Mouse (Mus musculus) skeletal muscle tissue, postnatal 0 days (tissue): Measurements from ENCODE around the gene March5. TPM values are rescaled to one million over a fixed set of nuclear protein-coding genes. Genes with fewer than 3 reads are reported as not detected.

ENCODE experiments used
- polyA plus RNA-seq: library from polyadenylated mRNA; unstranded; fragments of >200 nt; fragmentation: Nextera tagmentation; extraction: Ambion mirVana; gene quantifications from 2 replicates; pipeline ENCODE4 v1.2.1, GENCODE M21; 2015

Gene March5
- 62.2 and 69.7 TPM in 2 replicates for polyA plus RNA-seq

GRCm38 (mm10) chr19:37207303-37208175 is at the start of gene March5:
March5 (plus strand) TSS chr19:37207543.

GRCm38 (mm10) chr19:37208176-37208755 is 923 bp downstream of the March5 start, which contains the start of gene Cpeb3:
Cpeb3 (minus strand) TSS chr19:37208601.

Other genes with a start within 250 kb of the March5 start
- gene Cpeb3, start 1.1 kb downstream of the March5 start, polyA plus RNA-seq, result 4.7 and 5.9 TPM in 2 replicates
- gene Ide, start 130.3 kb downstream of the March5 start, polyA plus RNA-seq, result 38.5 and 44.7 TPM in 2 replicates
- 9.4 and 10.0 TPM in 2 replicates for gene Kif11, start 168.9 kb downstream of the March5 start, polyA plus RNA-seq
- gene Hhex, start 227.3 kb downstream of the March5 start, polyA plus RNA-seq, result 8.8 and 11.0 TPM in 2 replicates